Mouse (Mus musculus) layer of hippocampus, adult 2 months (tissue): ENCODE data around the gene Cyp26c1. TPM values are rescaled to one million over a fixed set of nuclear protein-coding genes. Genes with fewer than 3 reads are reported as not detected.
A peak's percentile ranks its signal among the peaks of the same experiment; 100 is the strongest.

ENCODE experiments used
- DNase-seq, 2 experiments: peaks; one replicate each; pipeline ENCODE4 v3.0.0; 2022; ENCODE audit warnings: low spot score in 2 of 2
- H3K27ac ChIP-seq: fragments of 200-600 bp; 2 replicates; pipeline ENCODE4 v1.8.1; 2022
- H3K4me3 ChIP-seq: fragments of 200-600 bp; 2 replicates; pipeline ENCODE4 v1.8.1; 2022; ENCODE audit warnings: mild to moderate bottlenecking
- CTCF ChIP-seq: fragments of 200-600 bp; conservative IDR thresholded peaks from 2 replicates; pipeline ENCODE4 v1.8.1; 2022; ENCODE audit warnings: antibody characterized with exemption, mild to moderate bottlenecking, moderate library complexity
- total RNA-seq, 2 experiments: library from RNA; stranded (reverse); gene quantifications; 2 replicates each; pipeline ENCODE4 v1.2.3; 2021

Gene Cyp26c1
- total RNA-seq, 2 experiments from 2014 or later: 0.28 TPM; not detected in 1

GRCm38 (mm10) chr19:37690716-37691115 lies 5.3 kb downstream of the Cyp26c1 start:
- Histone ChIP-seq H3K27ac (no peak overlapping the region), H3K4me3 (no peak overlapping the region)
- peak; percentile 50 for TF ChIP-seq CTCF
- no peak for DNase-seq

DNA sequence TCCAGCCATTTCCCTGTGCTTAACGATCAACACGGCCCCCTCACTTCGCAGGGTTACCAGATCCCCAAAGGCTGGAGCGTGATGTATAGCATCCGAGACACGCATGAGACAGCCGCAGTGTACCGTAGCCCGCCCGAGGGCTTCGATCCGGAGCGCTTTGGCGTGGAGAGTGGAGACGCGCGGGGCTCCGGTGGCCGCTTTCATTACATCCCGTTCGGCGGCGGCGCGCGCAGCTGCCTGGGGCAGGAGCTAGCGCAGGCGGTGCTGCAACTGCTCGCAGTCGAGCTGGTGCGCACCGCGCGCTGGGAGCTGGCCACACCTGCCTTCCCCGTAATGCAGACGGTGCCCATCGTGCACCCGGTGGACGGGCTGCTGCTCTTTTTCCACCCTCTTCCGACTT lies 7.5 kb downstream of the Cyp26c1 start:
- Histone ChIP-seq H3K27ac (no peak overlapping the region), H3K4me3 (peak overlapping the region; percentile 47)
- TF ChIP-seq CTCF: no peak
- no peak for DNase-seq

DNA sequence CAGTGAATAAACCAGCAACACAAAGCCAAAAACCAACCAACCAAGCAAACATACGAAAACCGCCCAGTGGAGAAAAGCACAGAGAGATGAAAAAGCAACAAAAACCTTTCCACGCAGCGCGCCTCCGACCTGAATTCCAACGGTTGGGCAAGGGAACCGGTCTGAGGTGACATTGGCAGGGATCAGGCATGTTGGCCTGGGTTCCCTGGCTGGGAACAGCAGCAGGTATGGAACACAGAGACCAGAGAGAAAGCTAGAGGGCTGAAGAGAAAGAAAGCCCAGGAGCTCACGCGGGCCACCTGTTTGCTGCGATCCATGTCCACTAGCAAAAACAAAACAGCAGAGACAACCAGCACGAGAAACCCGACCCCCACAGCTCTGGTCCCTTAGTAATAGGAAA lies 9.8 kb downstream of the Cyp26c1 start:
- Histone ChIP-seq H3K27ac (no peak overlapping the region), H3K4me3 (no peak overlapping the region)
- DNase-seq: no peak
- no peak for TF ChIP-seq CTCF

- H3K27ac ChIP-seq: no peak overlapping the region
- no peak for DNase-seq
- H3K4me3 ChIP-seq: no peak overlapping the region
- TF ChIP-seq CTCF: no peak
Measured at GRCm38 (mm10) chr19:37695762-37696602, 10.6 kb downstream of the Cyp26c1 start.

GRCm38 (mm10) chr19:37696603-37697334 lies 11.4 kb downstream of the Cyp26c1 start:
- no peak overlapping the region for H3K27ac ChIP-seq
- no peak for DNase-seq
- TF ChIP-seq CTCF: no peak
- no peak overlapping the region for H3K4me3 ChIP-seq

- Histone ChIP-seq H3K27ac (no peak overlapping the region), H3K4me3 (peak overlapping the region; percentile 44)
- DNase-seq: no peak
- no peak for TF ChIP-seq CTCF
Measured at GRCm38 (mm10) chr19:37697335-37697636, 11.9 kb downstream of the Cyp26c1 start.

- H3K27ac ChIP-seq: no peak within 1 kb of the TSS
- no peak for DNase-seq
- peak within 1 kb of the TSS; percentile 44 for H3K4me3 ChIP-seq
- TF ChIP-seq CTCF: no peak
Measured at GRCm38 (mm10) chr19:37697651-37698272, 12.4 kb downstream of the Cyp26c1 start, which contains the start of gene Cyp26a1. TSS of gene Cyp26a1 (plus strand) at chr19:37697798.

DNA sequence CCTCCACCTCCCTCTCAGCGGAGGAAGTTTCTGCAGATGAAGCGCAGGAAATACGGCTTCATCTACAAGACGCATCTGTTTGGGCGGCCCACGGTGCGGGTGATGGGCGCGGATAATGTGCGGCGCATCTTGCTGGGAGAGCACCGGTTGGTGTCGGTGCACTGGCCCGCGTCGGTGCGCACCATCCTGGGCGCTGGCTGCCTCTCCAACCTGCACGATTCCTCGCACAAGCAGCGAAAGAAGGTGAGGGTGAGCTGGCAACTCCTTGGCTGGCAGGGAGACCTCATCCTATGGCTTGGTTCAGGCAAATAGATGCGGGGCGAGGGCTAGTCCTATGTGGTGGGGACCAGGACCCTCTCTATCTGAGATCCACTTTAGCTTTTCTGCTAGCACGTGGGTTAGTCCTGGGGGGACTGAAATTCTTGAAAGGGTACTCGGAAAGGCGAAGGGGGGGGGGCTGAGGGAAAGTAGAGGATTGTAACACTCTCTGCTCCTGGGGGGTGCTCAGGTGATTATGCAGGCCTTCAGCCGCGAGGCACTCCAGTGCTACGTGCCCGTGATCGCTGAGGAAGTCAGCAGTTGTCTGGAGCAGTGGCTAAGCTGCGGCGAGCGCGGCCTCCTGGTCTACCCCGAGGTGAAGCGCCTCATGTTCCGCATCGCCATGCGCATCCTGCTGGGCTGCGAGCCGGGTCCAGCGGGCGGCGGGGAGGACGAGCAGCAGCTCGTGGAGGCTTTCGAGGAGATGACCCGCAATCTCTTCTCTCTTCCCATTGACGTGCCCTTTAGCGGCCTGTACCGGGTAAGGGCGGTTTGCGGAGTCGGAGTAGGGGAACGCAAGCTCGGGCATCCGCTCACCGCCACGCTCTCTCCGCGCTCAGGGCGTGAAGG lies 13.1 kb downstream of the Cyp26c1 start:
- no peak overlapping the region for H3K27ac ChIP-seq
- H3K4me3 ChIP-seq: peak overlapping the region; percentile 44; the same call in 1 of the 2 replicates
- no peak for DNase-seq
- TF ChIP-seq CTCF: no peak

- no peak for DNase-seq
- no peak for TF ChIP-seq CTCF
- H3K4me3 ChIP-seq: no peak overlapping the region
- H3K27ac ChIP-seq: no peak overlapping the region
Measured at GRCm38 (mm10) chr19:37699711-37700110, 14.3 kb downstream of the Cyp26c1 start.

DNA sequence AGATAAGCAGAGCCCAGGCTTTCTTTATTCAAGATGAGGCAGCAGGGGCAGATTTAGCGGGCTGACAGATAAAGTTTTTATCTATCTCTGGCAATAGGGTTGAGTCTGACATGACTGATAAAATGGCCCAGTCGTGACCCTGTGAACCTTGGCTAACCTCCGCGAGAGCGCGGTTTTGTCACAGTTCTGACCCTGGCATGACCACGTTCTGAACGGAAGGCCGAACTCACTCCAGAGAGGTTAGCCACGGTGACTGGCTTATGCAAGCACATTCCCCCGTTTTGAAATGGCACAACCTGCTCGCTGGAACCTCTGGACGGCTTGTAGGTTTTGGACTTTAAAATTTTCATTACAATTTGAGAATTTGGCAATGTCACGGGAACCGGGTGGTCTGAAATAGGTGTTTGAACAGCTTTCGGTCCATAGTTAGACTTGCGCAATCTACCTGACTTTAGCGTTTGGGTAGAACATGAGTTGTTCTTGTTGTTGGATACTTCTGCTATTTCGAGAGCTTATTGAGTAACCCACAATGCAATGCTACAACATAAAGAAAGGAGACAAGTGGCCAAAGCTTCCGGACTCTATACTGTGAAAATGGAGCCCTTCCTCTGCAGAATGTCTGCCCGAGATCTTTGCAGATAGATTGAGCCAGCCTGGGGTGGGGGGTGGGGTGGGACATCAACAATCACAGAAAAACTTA lies 17.1 kb downstream of the Cyp26c1 start:
- H3K27ac ChIP-seq: no peak overlapping the region
- no peak for TF ChIP-seq CTCF
- no peak for DNase-seq
- H3K4me3 ChIP-seq: no peak overlapping the region

DNA sequence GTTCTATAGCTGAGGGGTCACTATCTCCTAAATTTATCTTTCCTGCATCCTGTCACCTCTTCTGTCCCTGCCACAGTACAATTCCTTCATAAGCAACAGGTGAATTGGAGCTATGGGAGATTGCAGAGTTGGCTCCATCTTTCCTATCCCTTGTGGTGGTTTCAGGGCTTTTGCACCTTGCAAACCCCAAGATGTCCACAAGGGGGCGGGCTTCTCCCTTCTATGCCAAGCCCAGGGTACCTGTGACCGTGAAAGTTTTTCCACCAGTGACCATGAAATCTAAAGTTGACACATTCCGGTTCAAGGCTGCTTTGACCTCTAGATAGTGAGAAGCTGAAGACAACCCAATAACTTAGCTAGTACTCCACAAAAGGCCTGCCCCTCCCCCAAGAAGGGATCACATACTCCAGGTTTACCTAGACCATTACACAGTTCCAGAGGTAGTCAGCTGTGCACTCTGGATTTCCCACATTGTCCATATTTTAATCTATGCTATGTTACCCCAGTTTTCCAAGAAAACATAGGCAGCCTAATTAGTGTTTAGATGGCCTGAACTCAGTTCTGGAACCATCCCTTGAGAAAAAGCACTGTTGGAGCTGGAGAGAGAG lies 18.6 kb downstream of the Cyp26c1 start:
- peak; percentile 19 to 82 for DNase-seq
- peak; percentile 96 for TF ChIP-seq CTCF
- H3K4me3 ChIP-seq: no peak overlapping the region
- H3K27ac ChIP-seq: no peak overlapping the region
